Mouse (Mus musculus) layer of hippocampus, adult 9-11 months (tissue): ENCODE measurements around the gene Rbbp4.
"Not testable (repeated sequence)": the region's sequence is repeated elsewhere in the genome, so short reads cannot be mapped to it uniquely, and the experiment has no call there.

Experiments used
- DNase-seq: peaks from one replicate; pipeline ENCODE4 v3.0.0; 2022

The Rbbp4 gene

GRCm38 (mm10) chr4:129335216-129336074 is at the start of gene Rbbp4, which contains the start of gene Zbtb8os:
Gene Rbbp4, minus strand, starts transcription at chr4:129335370.
Gene Zbtb8os, plus strand, starts transcription at chr4:129335695.
- DNase-seq, result peak; percentile 98

GRCm38 (mm10) chr4:129384440-129384839 is 49.3 kb upstream of the Rbbp4 start:
- DNase-seq, result no peak

- no peak for DNase-seq
Observed at GRCm38 (mm10) chr4:129383586-129383985, 48.4 kb upstream of the Rbbp4 start.

- no peak for DNase-seq
Observed at GRCm38 (mm10) chr4:129382488-129382887, 47.3 kb upstream of the Rbbp4 start.

GRCm38 (mm10) chr4:129382029-129382428 is 46.9 kb upstream of the Rbbp4 start:
- no peak for DNase-seq

GRCm38 (mm10) chr4:129381148-129381547 is 46.0 kb upstream of the Rbbp4 start:
- DNase-seq, result no peak

GRCm38 (mm10) chr4:129379805-129380204 is 44.6 kb upstream of the Rbbp4 start:
- no peak for DNase-seq

GRCm38 (mm10) chr4:129377601-129378390 is 42.6 kb upstream of the Rbbp4 start, which contains the start of gene Zbtb8a:
Gene Zbtb8a, minus strand, starts transcription at chr4:129378116.
- DNase-seq, result no peak

GRCm38 (mm10) chr4:129376961-129377545 is 41.9 kb upstream of the Rbbp4 start:
- DNase-seq, result peak; percentile 11

- DNase-seq, result no peak
Observed at GRCm38 (mm10) chr4:129375821-129376220, 40.7 kb upstream of the Rbbp4 start.

- no peak for DNase-seq
Observed at GRCm38 (mm10) chr4:129375000-129375399, 39.8 kb upstream of the Rbbp4 start.

GRCm38 (mm10) chr4:129374219-129374755 is 39.1 kb upstream of the Rbbp4 start:
- DNase-seq, result no peak

- DNase-seq, result no peak
Observed at GRCm38 (mm10) chr4:129373202-129373976, 38.2 kb upstream of the Rbbp4 start.

GRCm38 (mm10) chr4:129371391-129371790 is 36.2 kb upstream of the Rbbp4 start:
- no peak for DNase-seq

- DNase-seq, result no peak
Observed at GRCm38 (mm10) chr4:129365224-129365623, 30.1 kb upstream of the Rbbp4 start.

GRCm38 (mm10) chr4:129364379-129364778 is 29.2 kb upstream of the Rbbp4 start:
- DNase-seq, result no peak

- no peak for DNase-seq
Observed at GRCm38 (mm10) chr4:129363463-129363862, 28.3 kb upstream of the Rbbp4 start.

- no peak for DNase-seq
Observed at GRCm38 (mm10) chr4:129362771-129363170, 27.6 kb upstream of the Rbbp4 start.

- not testable (repeated sequence) for DNase-seq
Observed at GRCm38 (mm10) chr4:129362238-129362637, 27.1 kb upstream of the Rbbp4 start.

- DNase-seq, result no peak
Observed at GRCm38 (mm10) chr4:129357613-129358163, 22.5 kb upstream of the Rbbp4 start.

GRCm38 (mm10) chr4:129354236-129354635 is 19.1 kb upstream of the Rbbp4 start:
- DNase-seq, result no peak

GRCm38 (mm10) chr4:129353176-129353575 is 18.0 kb upstream of the Rbbp4 start:
- no peak for DNase-seq
